Mouse (Mus musculus) left cerebral cortex, adult 11 months (tissue): ENCODE data around the gene Serhl.

ENCODE experiments used
- DNase-seq: peaks from one replicate; pipeline ENCODE4 v3.0.0; 2022; ENCODE audit warnings: low spot score

The Serhl gene

DNA sequence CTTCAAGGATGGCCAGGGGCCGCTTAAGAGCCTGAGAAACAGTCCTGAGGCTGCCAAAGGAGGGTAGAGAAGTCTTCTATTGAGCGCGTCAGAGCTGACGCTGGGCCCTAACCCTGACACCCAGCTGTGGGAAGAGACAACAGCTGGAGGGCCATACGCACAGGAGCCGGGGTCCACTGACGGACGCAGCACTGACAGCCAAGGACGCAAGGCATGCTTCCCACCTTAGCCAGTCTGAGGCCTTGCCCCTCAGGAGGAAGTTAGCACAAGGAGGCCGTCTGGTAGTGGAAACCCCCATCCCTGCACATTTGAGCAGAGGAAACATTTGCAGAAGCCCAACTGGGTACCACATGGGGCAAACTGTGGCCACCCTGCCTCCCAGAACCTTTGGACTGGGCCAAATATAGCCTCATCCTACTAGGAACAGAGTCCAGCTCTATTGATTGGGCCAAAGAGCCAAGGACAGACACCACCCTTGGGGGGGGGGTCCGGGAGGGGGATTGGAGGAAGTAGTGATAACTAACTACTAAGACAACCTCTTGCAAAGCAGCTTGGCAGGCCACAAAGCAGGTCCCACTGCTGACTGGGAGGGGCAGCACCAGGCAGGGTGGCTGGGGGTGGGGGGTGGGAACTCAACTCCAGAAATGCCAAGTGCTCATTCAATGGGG is 73.6 kb downstream of the Serhl start:
- no peak for DNase-seq

DNA sequence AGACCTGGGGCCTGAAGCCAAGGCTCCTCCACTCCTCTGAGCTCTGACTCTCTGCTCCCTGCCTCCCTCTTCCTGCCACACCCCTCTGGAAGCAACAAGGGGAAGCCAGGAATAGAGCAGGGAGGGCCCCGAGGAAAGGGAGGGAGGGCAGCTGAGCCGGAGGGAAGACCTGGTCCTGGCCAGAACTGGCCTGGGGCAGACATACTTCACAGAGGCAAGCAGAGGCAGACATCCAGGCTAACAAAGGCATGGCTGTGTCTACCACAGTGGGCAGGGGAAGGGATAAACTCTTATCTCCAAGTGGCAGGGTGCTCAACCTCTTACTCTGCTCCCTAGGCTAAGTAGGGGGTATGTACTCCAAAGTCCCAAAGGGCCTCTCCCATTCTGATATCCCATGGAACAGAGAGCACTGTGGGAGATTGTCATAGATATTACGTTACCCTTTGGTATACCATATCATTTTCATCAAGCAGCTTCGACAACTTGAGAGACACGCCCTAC is 75.7 kb downstream of the Serhl start:
- no peak for DNase-seq

GRCm38 (mm10) chr15:83165526-83166315 is 76.4 kb downstream of the Serhl start:
- DNase-seq: no peak
